In the genomic region with DNA sequence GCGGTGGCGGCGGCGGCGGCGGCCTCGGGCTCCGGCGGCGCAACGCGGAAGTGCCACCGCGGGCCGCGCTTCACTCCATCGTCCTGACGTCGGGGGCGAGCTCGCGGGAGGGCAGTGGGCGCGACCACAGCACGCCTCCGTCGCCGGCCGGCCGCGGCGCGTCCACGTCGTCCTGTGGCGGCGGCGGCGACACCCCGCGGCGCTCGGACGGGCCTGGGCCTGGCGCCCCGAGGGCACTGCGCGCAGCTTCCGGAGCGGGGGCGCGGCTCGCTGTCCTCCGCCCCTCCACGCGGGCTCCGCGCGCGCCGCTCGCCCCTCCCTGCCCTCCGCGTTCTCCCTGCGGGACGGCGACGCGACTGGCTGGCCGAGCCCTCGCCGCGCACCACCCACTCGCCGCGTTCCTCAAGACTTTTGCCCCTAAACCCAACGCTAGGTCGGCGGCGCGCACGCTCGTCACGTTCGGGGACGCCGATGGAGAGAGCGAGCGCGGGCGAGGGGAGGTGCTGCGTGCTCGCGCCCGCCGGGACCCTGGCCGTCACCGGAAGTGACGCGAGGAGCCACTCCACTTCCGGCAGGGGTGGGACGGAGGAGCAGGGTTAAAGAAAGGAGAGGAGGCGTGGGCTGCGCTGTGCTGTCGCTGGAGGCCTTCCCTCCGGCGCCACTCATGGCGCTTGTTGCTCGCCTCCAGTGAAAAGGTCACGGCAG, we compare ENCODE assay signal across 8 mouse cellular contexts. TPM values are rescaled to one million over a fixed set of nuclear protein-coding genes. Genes with fewer than 3 reads are reported as not detected.
DNase-seq lines count a peak whose midpoint lies in the region; ATAC-seq and TF ChIP-seq lines count a peak whose summit lies in the region.

A gene (minus strand): TSS at position 189 of the 705 bp plus-strand sequence.

- H3K79me2 ChIP-seq in CH12.LX (replicated peaks; ENCODE audit: control insufficient read depth, extremely low read depth, insufficient read depth, poor library complexity, severe bottlenecking), result peaks cover 31% of the 10 kb centered on the region

- dilution Hi-C loops in CH12.LX (cut with MboI; ENCODE audit: extremely low pct_ligation_motif_present, extremely low pct_unique_long_range_greater_than_20kb, low sequenced_read_pairs), result no loop called here

- 0 out of 2 replicates have a peak within 1 kb of the TSS, but pooled peaks have one; percentile 25 for H3K4me2 ChIP-seq in CH12.LX (ENCODE audit: insufficient read depth, low read depth, poor library complexity, severe bottlenecking)
- H3K4me2 ChIP-seq in forebrain, embryonic 11.5 days (ENCODE audit: low read depth, low read length, severe bottlenecking), result peak within 1 kb of the TSS; percentile 60
- H3K4me2 ChIP-seq in heart, embryonic 16.5 days (ENCODE audit: low read depth, low read length), result peak within 1 kb of the TSS; percentile 79
- H3K4me2 ChIP-seq in liver, embryonic 15.5 days, result peak within 1 kb of the TSS; percentile 70
- H3K4me2 ChIP-seq in neural tube, embryonic 12.5 days (replicated peaks), result peak within 1 kb of the TSS; percentile 93

- no peaks in the 10 kb centered on the region for H3K9me3 ChIP-seq in CH12.LX (replicated peaks; ENCODE audit: low read length)
- H3K9me3 ChIP-seq in forebrain, embryonic 11.5 days (ENCODE audit: control insufficient read depth, low read length), result no peaks in the 10 kb centered on the region
- no peaks in the 10 kb centered on the region for H3K9me3 ChIP-seq in heart, embryonic 16.5 days (replicated peaks; ENCODE audit: control insufficient read depth, low read length)
- no peaks in the 10 kb centered on the region for H3K9me3 ChIP-seq in liver, embryonic 15.5 days (replicated peaks)
- H3K9me3 ChIP-seq in neural tube, embryonic 12.5 days, result no peaks in the 10 kb centered on the region

- peak; percentile 94 for ATAC-seq in forebrain, embryonic 11.5 days (replicated peaks; ENCODE audit: low FRiP score)
- peak; percentile 94 for ATAC-seq in heart, embryonic 16.5 days (replicated peaks; ENCODE audit: extremely low read depth, insufficient read depth, low FRiP score)
- ATAC-seq in liver, embryonic 15.5 days (ENCODE audit: insufficient read depth), result peak; percentile 90
- ATAC-seq in neural tube, embryonic 12.5 days (ENCODE audit: low FRiP score, low read depth), result peak; percentile 95

- H3K9ac ChIP-seq in CH12.LX (ENCODE audit: insufficient read depth, low read depth), result peak within 1 kb of the TSS; percentile 80
- H3K9ac ChIP-seq in forebrain, embryonic 11.5 days (ENCODE audit: low read length), result peak within 1 kb of the TSS; percentile 92
- peak within 1 kb of the TSS; percentile 99 for H3K9ac ChIP-seq in heart, embryonic 16.5 days (ENCODE audit: low read length)
- peak within 1 kb of the TSS; percentile 99 for H3K9ac ChIP-seq in liver, embryonic 15.5 days
- peak within 1 kb of the TSS; percentile 99 for H3K9ac ChIP-seq in neural tube, embryonic 12.5 days

- peak within 1 kb of the TSS; percentile 86 to 95 (median 91) for H3K4me3 ChIP-seq in CH12.LX (replicated peaks in 1 of 3; ENCODE audit: low read depth in 2 of 3, low read length in 2 of 3, poor library complexity in 1 of 3)
- H3K4me3 ChIP-seq in forebrain, embryonic 11.5 days (ENCODE audit: low read depth, low read length), result peak within 1 kb of the TSS; percentile 97
- peak within 1 kb of the TSS; percentile 99 for H3K4me3 ChIP-seq in heart, embryonic 16.5 days (ENCODE audit: low read length)
- H3K4me3 ChIP-seq in liver, embryonic 15.5 days (replicated peaks), result peak within 1 kb of the TSS; percentile 99
- peak within 1 kb of the TSS; percentile 100 for H3K4me3 ChIP-seq in neural tube, embryonic 12.5 days

- 1% methylated on average over 87 of the region's 110 CpGs for WGBS in forebrain, embryonic 11.5 days
- WGBS in heart, embryonic 16.5 days, result under 1% methylated on average over 89 of the region's 110 CpGs
- 0% methylated on average over 108 of the region's 110 CpGs for WGBS in liver, embryonic 15.5 days (ENCODE audit: insufficient replicate concordance)
- WGBS in neural tube, embryonic 12.5 days, result under 1% methylated on average over 89 of the region's 110 CpGs

- in situ Hi-C loops in CH12.LX (cut with MboI; ENCODE audit: low pct_ligation_motif_present, low pct_unique_long_range_greater_than_20kb, low sequenced_read_pairs), result loop anchor here (5.0 kb wide), 1 partner anchor 58 kb away; no protein-coding TSS in a partner anchor

- peak; percentile 96 for DNase-seq in CH12.LX (ENCODE audit: extremely low read depth)
- peak; percentile 97 for DNase-seq in c-Kit-positive CD71-positive TER-119-negative erythroid progenitor cells, embryonic 14.5 days (ENCODE audit: low read depth)
- peak; percentile 99 for DNase-seq in forebrain, embryonic 11.5 days (ENCODE audit: low spot score)
- DNase-seq in kidney, postnatal 36 days, result peak; percentile 98 to 99
- DNase-seq in telencephalon, adult 2 months (ENCODE audit: low read depth, low spot score), result peak; percentile 96

- peaks cover 0 to 21% of the 10 kb centered on the region in 2 experiments; a peak in 2 of 4 replicates for H3K4me1 ChIP-seq in CH12.LX (ENCODE audit: control insufficient read depth in 1 of 2, insufficient read depth in 2 of 2)
- peaks cover 3% of the 10 kb centered on the region; the same call in 1 of the 2 replicates for H3K4me1 ChIP-seq in forebrain, embryonic 11.5 days (replicated peaks; ENCODE audit: control insufficient read depth, insufficient read depth, low read length)
- peaks cover 10% of the 10 kb centered on the region for H3K4me1 ChIP-seq in heart, embryonic 16.5 days (ENCODE audit: control insufficient read depth, insufficient read depth, low read length)
- peaks cover 18% of the 10 kb centered on the region for H3K4me1 ChIP-seq in liver, embryonic 15.5 days (replicated peaks)
- peaks cover 6% of the 10 kb centered on the region for H3K4me1 ChIP-seq in neural tube, embryonic 12.5 days

- TF ChIP-seq RAD21 in CH12.LX (IDR thresholded peaks at IDR 0.05; ENCODE audit: low read depth, low read length), result no peak

- TF ChIP-seq EP300 in CH12.LX (IDR thresholded peaks at IDR 0.05; ENCODE audit: low read length), result no peak

- TF ChIP-seq CTCF in CH12.LX (conservative IDR thresholded peaks at IDR 0.05 in 1 of 2, IDR thresholded peaks at IDR 0.05 in 1 of 2; ENCODE audit: low read depth in 2 of 2, low read length in 2 of 2), result no peak

- peak within 1 kb of the TSS; percentile 86 for H3K27ac ChIP-seq in CH12.LX (ENCODE audit: insufficient read depth, low read depth)
- peak within 1 kb of the TSS; percentile 94 for H3K27ac ChIP-seq in forebrain, embryonic 11.5 days (ENCODE audit: low read depth, low read length)
- H3K27ac ChIP-seq in heart, embryonic 16.5 days (ENCODE audit: low read length), result peak within 1 kb of the TSS; percentile 99
- H3K27ac ChIP-seq in liver, embryonic 15.5 days (replicated peaks), result peak within 1 kb of the TSS; percentile 98
- H3K27ac ChIP-seq in neural tube, embryonic 12.5 days, result peak within 1 kb of the TSS; percentile 96

- H3K27me3 ChIP-seq in CH12.LX (replicated peaks), result no peaks in the 10 kb centered on the region
- no peaks in the 10 kb centered on the region for H3K27me3 ChIP-seq in forebrain, embryonic 11.5 days (ENCODE audit: control insufficient read depth, insufficient read depth, low read length)
- no peaks in the 10 kb centered on the region for H3K27me3 ChIP-seq in heart, embryonic 16.5 days (ENCODE audit: control insufficient read depth, insufficient read depth, low read length)
- H3K27me3 ChIP-seq in liver, embryonic 15.5 days, result no peaks in the 10 kb centered on the region
- H3K27me3 ChIP-seq in neural tube, embryonic 12.5 days (replicated peaks), result no peaks in the 10 kb centered on the region

- peaks cover 2 to 8% of the 10 kb centered on the region in 2 experiments for H3K36me3 ChIP-seq in CH12.LX (replicated peaks in 1 of 2; ENCODE audit: control insufficient read depth in 1 of 2, insufficient read depth in 1 of 2, low read length in 1 of 2)
- peaks cover 2% of the 10 kb centered on the region; the same call in 1 of the 2 replicates for H3K36me3 ChIP-seq in forebrain, embryonic 11.5 days (ENCODE audit: control insufficient read depth, insufficient read depth, low read length)
- no peaks in the 10 kb centered on the region for H3K36me3 ChIP-seq in heart, embryonic 16.5 days (ENCODE audit: control insufficient read depth, insufficient read depth)
- peaks cover 3% of the 10 kb centered on the region for H3K36me3 ChIP-seq in liver, embryonic 15.5 days (replicated peaks)
- no peaks in the 10 kb centered on the region for H3K36me3 ChIP-seq in neural tube, embryonic 12.5 days

- peak; percentile 99 for TF ChIP-seq POLR2A in CH12.LX (IDR thresholded peaks at IDR 0.05; ENCODE audit: low read depth, low read length)

TF ChIP-seq in CH12.LX, 34 proteins besides CTCF, POLR2A, EP300 and RAD21 (continues in another document):
- TF ChIP-seq KAT2A (IDR thresholded peaks at IDR 0.05; ENCODE audit: insufficient replicate concordance, low read length), result 0 out of 2 replicates have a peak, but pooled peaks have one; percentile 42
- TF ChIP-seq MYC (IDR thresholded peaks at IDR 0.05; ENCODE audit: low read depth, low read length), result peak; percentile 70; the same call in 1 of the 2 replicates
- TF ChIP-seq NRF1 (IDR thresholded peaks at IDR 0.05; ENCODE audit: low read depth, low read length), result peak; percentile 57
- TF ChIP-seq JUND (conservative IDR thresholded peaks at IDR 0.05; ENCODE audit: low read depth, low read length), result no peak
- TF ChIP-seq RCOR1 (conservative IDR thresholded peaks at IDR 0.05; ENCODE audit: low read depth, low read length), result no peak; the same call in 1 of the 2 replicates
- no peak for TF ChIP-seq ZC3H11A (IDR thresholded peaks at IDR 0.05; ENCODE audit: low read depth, low read length)
- TF ChIP-seq HCFC1 (IDR thresholded peaks at IDR 0.05; ENCODE audit: low read depth, low read length), result peak; percentile 79
- TF ChIP-seq CHD1 (IDR thresholded peaks at IDR 0.05; ENCODE audit: low read depth, low read length), result no peak
- TF ChIP-seq USF1 (IDR thresholded peaks at IDR 0.05; ENCODE audit: low read depth, low read length), result no peak
- TF ChIP-seq ZNF384 (IDR thresholded peaks at IDR 0.05; ENCODE audit: low read depth, low read length), result no peak
- TF ChIP-seq MAFK (IDR thresholded peaks at IDR 0.05; ENCODE audit: insufficient replicate concordance, low read length), result no peak
- peak; percentile 83; the same call in 1 of the 2 replicates for TF ChIP-seq SIN3A (IDR thresholded peaks at IDR 0.05; ENCODE audit: low read length)
- TF ChIP-seq MAX (IDR thresholded peaks at IDR 0.05; ENCODE audit: low read length), result peak; percentile 35
- TF ChIP-seq BHLHE40 (IDR thresholded peaks at IDR 0.05; ENCODE audit: low read depth, low read length), result peak; percentile 77

RNA-seq across cellular contexts. Expression of the gene that starts here (rescaled TPM):
- total RNA-seq in CH12.LX (2012; rRNA removed) (20.1 and 22.2 TPM in 2 replicates), CH12.LX (2014; rRNA removed) (19.8 and 22.8 TPM in 2 replicates)
- polyA plus RNA-seq in CH12.LX (2012; ENCODE audit: insufficient read length, low read depth), result 27.0 and 27.3 TPM in 2 replicates
- polyA plus RNA-seq in forebrain, embryonic 11.5 days (2014; fragmentation: Nextera tagmentation; extraction: Ambion mirVana), result 19.0 and 20.6 TPM in 2 replicates
- polyA plus RNA-seq in heart, embryonic 16.5 days (2015; fragmentation: Nextera tagmentation; extraction: Ambion mirVana), result 10.0 and 10.9 TPM in 2 replicates
- 6.1 and 6.8 TPM in 2 replicates for polyA plus RNA-seq in liver, embryonic 15.5 days (2015; fragmentation: Nextera tagmentation; extraction: Ambion mirVana)
- polyA plus RNA-seq in neural tube, embryonic 12.5 days (2016; fragmentation: Nextera tagmentation; extraction: Ambion mirVana), result 20.6 and 26.1 TPM in 2 replicates

Comparison
In these comparisons a context has a peak if more than half of its experiments do, and no peak if none do; other contexts are left out.
1. Peak in every context shown above with its lines: DNase-seq, ATAC-seq, H3K4me3 ChIP-seq and H3K27ac ChIP-seq.
2. H3K4me2 ChIP-seq: peak in every context shown above with its lines; median percentile 93 in neural tube, embryonic 12.5 days; 79 in heart, embryonic 16.5 days; 70 in liver, embryonic 15.5 days; 60 in forebrain, embryonic 11.5 days; 25 in CH12.LX.